Mouse (Mus musculus) C2C12 (cell line): ENCODE measurements around the gene Uqcrc2. TPM values are rescaled to one million over a fixed set of nuclear protein-coding genes. Genes with fewer than 3 reads are reported as not detected.

Experiments used
- H3K27me3 ChIP-seq: one replicate; pipeline ENCODE4 v1.6.1; 2011; ENCODE audit not compliant: control insufficient read depth, insufficient read depth, insufficient read length
- H3K36me3 ChIP-seq: one replicate; pipeline ENCODE4 v1.6.1; 2011; ENCODE audit not compliant: control insufficient read depth, insufficient read depth
- H3K4me3 ChIP-seq: one replicate; pipeline ENCODE4 v1.5.1; 2011; ENCODE audit warnings: mild to moderate bottlenecking, control low read depth; ENCODE audit not compliant: poor library complexity, insufficient read depth, severe bottlenecking
- H3K79me2 ChIP-seq: one replicate; pipeline ENCODE4 v1.6.1; 2011; ENCODE audit not compliant: control insufficient read depth, insufficient read depth
- H3K79me3 ChIP-seq: one replicate; pipeline ENCODE4 v1.6.1; 2011; ENCODE audit warnings: low read depth, control low read depth
- H3ac ChIP-seq: one replicate; pipeline ENCODE3; 2011; ENCODE audit warnings: low read depth; ENCODE audit not compliant: control insufficient read depth, insufficient read length
- CEBPB ChIP-seq: IDR thresholded peaks from one replicate; pipeline ENCODE4 v1.6.1; 2011; ENCODE audit warnings: low read depth, mild to moderate bottlenecking, control low read depth, moderate library complexity
- CTCF ChIP-seq: IDR thresholded peaks from one replicate; pipeline ENCODE4 v1.5.1; 2011; ENCODE audit not compliant: control insufficient read depth, insufficient read depth, insufficient read length
- FOSL1 ChIP-seq: IDR thresholded peaks from one replicate; pipeline ENCODE4 v1.8.0; 2011; ENCODE audit warnings: mild to moderate bottlenecking, low read length; ENCODE audit not compliant: poor library complexity, insufficient read depth, severe bottlenecking
- MAX ChIP-seq: IDR thresholded peaks from one replicate; pipeline ENCODE4 v1.6.1; 2011; ENCODE audit warnings: mild to moderate bottlenecking, control low read depth
- MYOD1 ChIP-seq: IDR thresholded peaks from one replicate; pipeline ENCODE4 v1.6.1; 2011; ENCODE audit warnings: low read depth; ENCODE audit not compliant: control insufficient read depth, insufficient read length
- MYOG ChIP-seq: IDR thresholded peaks from one replicate; pipeline ENCODE4 v1.6.1; 2011; ENCODE audit not compliant: control insufficient read depth, insufficient read length; ENCODE audit errors: extremely low read depth
- USF1 ChIP-seq: IDR thresholded peaks from one replicate; pipeline ENCODE4 v1.6.1; 2011; ENCODE audit warnings: low read depth, mild to moderate bottlenecking, control low read depth, moderate library complexity
- polyA plus RNA-seq: library from polyadenylated mRNA; unstranded; fragments of >200 nt; fragmentation: generic; extraction: Trizol; gene quantifications from one replicate; pipeline ENCODE4 v1.2.1, GENCODE M21; 2012; ENCODE audit warnings: missing spikeins

The Uqcrc2 gene
- polyA plus RNA-seq, 1 experiment = 109 TPM

GRCm38 (mm10) chr7:120647849-120648248 lies 12.9 kb downstream of the Uqcrc2 start:
- Histone ChIP-seq H3ac (no peak overlapping the region), H3K4me3 (no peak overlapping the region), H3K36me3 (peaks cover 84% of the 10 kb centered on the region), H3K79me2 (no peaks in the 10 kb centered on the region), H3K79me3 (no peaks in the 10 kb centered on the region), H3K27me3 (no peaks in the 10 kb centered on the region)
- TF ChIP-seq MYOG (no peak), MYOD1 (no peak), USF1 (no peak), CTCF (no peak), FOSL1 (no peak), MAX (no peak)

GRCm38 (mm10) chr7:120662079-120662478 lies 27.1 kb downstream of the Uqcrc2 start:
- H3K4me3 ChIP-seq = no peak overlapping the region
- TF ChIP-seq FOSL1 (no peak), MYOD1 (no peak), MAX (no peak), CEBPB (no peak), USF1 (no peak)
- H3K27me3 ChIP-seq = no peaks in the 10 kb centered on the region
- H3K79me3 ChIP-seq = no peaks in the 10 kb centered on the region
- H3K79me2 ChIP-seq = no peaks in the 10 kb centered on the region
- H3K36me3 ChIP-seq = peaks cover 33% of the 10 kb centered on the region
- no peak overlapping the region for H3ac ChIP-seq

GRCm38 (mm10) chr7:120670153-120670875 lies 35.3 kb downstream of the Uqcrc2 start, which contains the start of gene Pdzd9:
Pdzd9 (minus strand) TSS chr7:120670343.
- Histone ChIP-seq H3K27me3 (no peaks in the 10 kb centered on the region), H3K4me3 (no peak within 1 kb of the TSS), H3K79me2 (no peaks in the 10 kb centered on the region), H3ac (no peak within 1 kb of the TSS), H3K36me3 (no peaks in the 10 kb centered on the region), H3K79me3 (no peaks in the 10 kb centered on the region)
- TF ChIP-seq CTCF (peak; percentile 79), MAX (no peak)

DNA sequence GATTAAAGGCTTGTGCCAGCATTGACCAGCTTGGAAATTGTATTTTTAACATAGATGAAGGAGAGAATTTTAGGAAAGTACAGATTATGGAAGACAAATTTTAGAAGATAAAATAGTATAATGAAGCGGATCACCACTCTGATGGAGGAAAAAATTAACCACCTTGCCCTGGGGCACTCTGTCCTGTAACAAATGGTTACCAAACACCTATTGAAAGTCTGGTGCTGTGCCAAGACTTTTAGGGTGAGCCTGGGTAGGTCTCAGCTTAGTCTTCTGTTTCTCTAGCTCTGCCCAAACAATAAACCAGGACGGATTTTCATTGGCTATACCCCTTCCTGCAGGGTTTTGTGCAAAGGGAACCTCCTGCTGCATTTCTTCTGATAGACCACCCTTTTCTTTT lies 36.3 kb downstream of the Uqcrc2 start:
- Histone ChIP-seq H3K4me3 (no peak overlapping the region), H3K79me3 (no peaks in the 10 kb centered on the region), H3K36me3 (no peaks in the 10 kb centered on the region), H3ac (no peak overlapping the region), H3K79me2 (peaks cover under 1% of the 10 kb centered on the region), H3K27me3 (no peaks in the 10 kb centered on the region)
- TF ChIP-seq CTCF = no peak
- no peak for TF ChIP-seq MAX
- TF ChIP-seq USF1 = no peak
- TF ChIP-seq CEBPB = no peak
- TF ChIP-seq MYOD1 = no peak
- no peak for TF ChIP-seq MYOG
- no peak for TF ChIP-seq FOSL1

DNA sequence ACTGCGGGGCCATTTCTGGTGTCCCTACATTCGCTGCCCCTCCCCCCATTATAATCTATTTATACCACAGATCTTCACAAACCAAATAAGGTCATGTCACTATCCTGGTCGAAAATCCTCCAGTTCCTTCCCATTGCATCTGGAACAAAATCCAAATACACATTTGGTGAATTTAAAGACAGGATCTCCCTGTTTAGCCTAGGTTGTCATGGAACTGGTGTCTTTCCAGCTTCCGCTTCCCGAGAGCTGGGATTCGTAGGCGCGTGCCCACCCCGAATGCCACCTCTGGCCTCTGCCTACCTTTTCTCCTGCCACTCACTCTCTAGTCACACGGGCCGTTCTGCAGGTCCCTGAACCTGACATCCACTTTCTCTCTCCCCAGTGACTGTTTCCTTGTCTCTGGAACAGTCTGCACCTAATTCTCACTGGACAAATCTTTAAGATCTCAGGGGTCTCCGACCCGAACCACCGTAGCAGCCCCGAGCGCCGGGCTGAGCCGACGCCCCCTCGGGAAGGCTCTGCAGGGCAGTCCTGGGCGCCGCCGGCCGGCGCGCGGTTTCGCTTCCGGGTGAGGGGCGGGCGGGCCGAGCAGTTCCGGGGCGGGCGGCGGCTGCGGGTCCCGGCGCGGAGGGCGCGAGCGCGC lies 42.1 kb downstream of the Uqcrc2 start, which contains the start of gene Mosmo:
TSS of gene Mosmo (plus strand) at position 618 of the 643 bp plus-strand sequence.
- Histone ChIP-seq H3K4me3 (peak within 1 kb of the TSS; percentile 49), H3K79me3 (peaks cover 42% of the 10 kb centered on the region), H3K36me3 (no peaks in the 10 kb centered on the region), H3K27me3 (no peaks in the 10 kb centered on the region), H3ac (peak within 1 kb of the TSS; percentile 90), H3K79me2 (peaks cover 54% of the 10 kb centered on the region)
- no peak for TF ChIP-seq MAX
- no peak for TF ChIP-seq CEBPB
- TF ChIP-seq MYOD1 = no peak
- TF ChIP-seq MYOG = no peak
- TF ChIP-seq FOSL1 = no peak
- no peak for TF ChIP-seq USF1
- TF ChIP-seq CTCF = no peak

DNA sequence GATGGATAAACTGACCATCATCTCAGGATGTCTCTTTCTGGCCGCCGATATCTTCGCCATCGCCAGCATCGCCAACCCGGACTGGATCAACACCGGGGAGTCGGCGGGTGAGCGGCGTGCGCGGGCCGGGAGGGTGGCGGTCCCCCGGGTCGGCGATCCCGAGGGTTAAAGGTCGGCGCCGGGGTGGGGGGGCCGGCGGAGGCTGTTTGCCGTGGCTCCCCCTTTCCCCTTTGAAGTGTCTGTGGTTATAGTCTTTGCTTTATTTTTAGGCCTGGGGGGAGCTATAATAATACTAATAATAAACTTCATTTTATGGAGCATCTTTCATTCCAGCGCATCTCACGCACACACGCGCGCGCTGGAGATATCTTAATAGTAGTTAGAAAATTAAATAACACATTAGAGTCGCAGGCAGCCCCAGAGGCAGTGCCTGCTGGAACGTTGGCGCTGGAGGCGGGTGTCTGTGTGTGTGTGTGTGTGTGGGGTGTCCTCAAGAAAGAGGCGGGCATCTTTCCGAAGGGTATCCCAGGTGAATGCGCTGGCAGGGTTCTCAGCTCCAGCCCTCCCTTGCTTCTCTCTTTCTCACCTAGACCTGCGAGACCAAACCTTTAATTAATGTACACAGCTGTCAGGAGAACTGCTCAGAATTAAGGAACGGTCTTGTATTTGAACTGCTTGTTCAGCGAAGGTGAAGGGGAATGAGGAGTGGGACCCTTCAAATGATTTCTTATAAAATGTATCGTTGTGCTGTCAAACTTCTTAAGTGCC lies 43.0 kb downstream of the Uqcrc2 start:
- peak overlapping the region; percentile 49 for H3K4me3 ChIP-seq
- no peaks in the 10 kb centered on the region for H3K27me3 ChIP-seq
- H3K79me3 ChIP-seq = peaks cover 48% of the 10 kb centered on the region
- no peak for TF ChIP-seq MYOD1
- no peak for TF ChIP-seq USF1
- no peak for TF ChIP-seq CEBPB
- TF ChIP-seq MAX = no peak
- no peak for TF ChIP-seq FOSL1
- no peak for TF ChIP-seq CTCF
- no peak for TF ChIP-seq MYOG
- peak overlapping the region; percentile 90 for H3ac ChIP-seq
- no peaks in the 10 kb centered on the region for H3K36me3 ChIP-seq
- peaks cover 62% of the 10 kb centered on the region for H3K79me2 ChIP-seq
